Mouse (Mus musculus) limb, embryonic 14.5 days (tissue): ENCODE measurements around the gene 2010111I01Rik. TPM values are rescaled to one million over a fixed set of nuclear protein-coding genes. Genes with fewer than 3 reads are reported as not detected.

Source experiments
- ATAC-seq: fragments of 200-750 bp; cut with Nextera tagmentation; 2 replicates; pipeline ENCODE4 v1.8.0; 2017; ENCODE audit warnings: low read depth, moderate number of reproducible peaks, moderate TSS enrichment; ENCODE audit not compliant: low FRiP score
- DNase-seq: peaks from one replicate; pipeline ENCODE4 v3.0.0-alpha.2; 2015; ENCODE audit warnings: low spot score
- H3K27ac ChIP-seq: fragments of 300-500 bp; sonication (generic); replicated peaks from 2 replicates; pipeline ENCODE4 v1.5.1; 2014; ENCODE audit warnings: low read depth, mild to moderate bottlenecking, low read length, moderate library complexity, mixed read lengths
- H3K27me3 ChIP-seq: fragments of 300-500 bp; sonication (generic); 2 replicates; pipeline ENCODE4 v1.6.1; 2014; ENCODE audit warnings: low read length, mixed read lengths; ENCODE audit not compliant: control insufficient read depth, insufficient read depth
- H3K36me3 ChIP-seq: fragments of 300-500 bp; sonication (generic); 2 replicates; pipeline ENCODE4 v1.6.1; 2014; ENCODE audit warnings: mild to moderate bottlenecking, low read length, moderate library complexity, mixed read lengths; ENCODE audit not compliant: control insufficient read depth, insufficient read depth
- H3K4me1 ChIP-seq: fragments of 300-500 bp; sonication (generic); 2 replicates; pipeline ENCODE4 v1.6.1; 2014; ENCODE audit warnings: antibody characterized with exemption, low read length, mixed read lengths; ENCODE audit not compliant: control insufficient read depth, insufficient read depth
- H3K4me2 ChIP-seq: fragments of 300-500 bp; sonication (generic); replicated peaks from 2 replicates; pipeline ENCODE4 v1.6.1; 2014; ENCODE audit warnings: low read depth, mild to moderate bottlenecking, low read length, moderate library complexity; ENCODE audit not compliant: severe bottlenecking
- H3K4me3 ChIP-seq: fragments of 300-500 bp; sonication (generic); replicated peaks from 2 replicates; pipeline ENCODE4 v1.5.1; 2014; ENCODE audit warnings: low read length
- H3K9ac ChIP-seq: fragments of 300-500 bp; sonication (generic); 2 replicates; pipeline ENCODE4 v1.6.1; 2014; ENCODE audit warnings: mild to moderate bottlenecking, low read depth, low read length, moderate library complexity; ENCODE audit not compliant: severe bottlenecking
- H3K9me3 ChIP-seq: fragments of 300-500 bp; sonication (generic); 2 replicates; pipeline ENCODE4 v1.6.1; 2016; ENCODE audit warnings: low read length; ENCODE audit not compliant: control insufficient read depth
- POLR2A ChIP-seq: fragments of 200-500 bp; IDR thresholded peaks from 2 replicates; pipeline ENCODE4 v1.8.0; 2012; ENCODE audit warnings: inconsistent platforms, mild to moderate bottlenecking, moderate library complexity, borderline replicate concordance; ENCODE audit not compliant: insufficient read depth, insufficient read length; ENCODE audit errors: extremely low read depth
- WGBS: fragments of 180-500 bp; shearing (Covaris S2); extraction: QIAGEN DNeasy Blood & Tissue Kit; methylation state at CpG from one replicate; pipeline ENCODE4 v1.1.7; 2014; 5-methylcytosine and 5-hydroxymethylcytosine counted together
- polyA plus RNA-seq, 2 experiments: library from polyadenylated mRNA; depleted of rRNA in 1 of 2; stranded (reverse) in 1 of 2; unstranded in 1 of 2; fragments of >200 nt; fragmentation: Nextera tagmentation in 1 of 2; extraction: Ambion mirVana in 1 of 2; gene quantifications; 2 replicates each; pipeline versions ENCODE4 v1.2.1 to v1.2.3; 2012 to 2014

Gene 2010111I01Rik
- polyA plus RNA-seq, 2 experiments: 231 to 255 TPM

DNA sequence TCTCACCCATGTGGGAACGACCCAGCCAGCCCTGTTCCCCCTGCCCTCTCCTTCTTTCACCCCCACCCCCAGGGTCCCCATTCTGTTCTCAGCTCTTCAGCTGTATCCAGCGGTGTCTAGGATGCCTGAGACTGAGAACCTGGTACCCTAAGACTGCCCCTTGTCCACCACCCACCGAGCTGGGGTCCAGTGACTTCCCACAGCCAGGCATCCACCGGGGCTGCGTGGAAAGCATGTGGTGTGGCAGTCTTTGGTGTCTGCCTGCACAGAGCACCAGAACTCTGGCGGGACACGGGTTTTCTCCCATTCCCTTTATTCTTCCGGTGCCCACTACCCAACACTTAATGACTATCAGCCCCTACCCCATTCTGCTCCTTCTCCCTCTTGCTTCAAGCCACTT, 119.0 kb downstream of the 2010111I01Rik start:
- Histone ChIP-seq H3K4me2 (no peak overlapping the region), H3K4me1 (peaks cover 10% of the 10 kb centered on the region), H3K36me3 (no peaks in the 10 kb centered on the region), H3K9me3 (no peaks in the 10 kb centered on the region), H3K9ac (no peak overlapping the region), H3K4me3 (no peak overlapping the region), H3K27me3 (no peaks in the 10 kb centered on the region), H3K27ac (no peak overlapping the region)
- no peak for TF ChIP-seq POLR2A
- 57% methylated on average over 8 of the region's 8 CpGs for WGBS
- ATAC-seq (no peak), DNase-seq (no peak)

GRCm38 (mm10) chr13:63087865-63088683, 123.4 kb downstream of the 2010111I01Rik start:
- H3K4me3 ChIP-seq: no peak overlapping the region
- H3K9ac ChIP-seq: no peak overlapping the region
- peaks cover 22% of the 10 kb centered on the region for H3K4me1 ChIP-seq
- no peaks in the 10 kb centered on the region for H3K27me3 ChIP-seq
- no peak for ATAC-seq
- WGBS: 87% methylated on average over 7 of the region's 7 CpGs
- DNase-seq: no peak
- TF ChIP-seq POLR2A: no peak
- no peak overlapping the region for H3K27ac ChIP-seq
- no peaks in the 10 kb centered on the region for H3K9me3 ChIP-seq
- no peaks in the 10 kb centered on the region for H3K36me3 ChIP-seq
- H3K4me2 ChIP-seq: no peak overlapping the region

DNA sequence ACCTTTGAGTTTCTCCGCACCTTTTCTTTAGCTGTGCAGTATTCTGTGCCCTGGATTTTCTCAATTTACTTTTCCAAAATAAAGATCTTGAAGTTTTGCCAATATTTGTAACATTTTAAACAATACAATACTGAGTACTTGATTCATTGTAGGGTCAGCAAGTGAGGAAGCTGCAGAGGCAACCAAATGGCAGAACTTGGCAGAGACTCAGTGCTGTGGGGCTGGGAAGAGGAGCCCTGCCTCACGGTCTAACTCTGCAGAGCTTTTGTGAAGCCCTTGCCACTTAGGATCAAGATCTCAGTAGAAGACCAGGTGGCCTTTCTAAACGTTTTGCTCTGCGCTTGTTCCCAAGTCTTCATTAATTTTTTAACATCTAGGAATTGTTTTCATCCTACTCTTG, 124.8 kb downstream of the 2010111I01Rik start:
- no peak for ATAC-seq
- Histone ChIP-seq H3K4me2 (no peak overlapping the region), H3K27me3 (no peaks in the 10 kb centered on the region), H3K36me3 (no peaks in the 10 kb centered on the region), H3K9me3 (no peaks in the 10 kb centered on the region), H3K9ac (no peak overlapping the region), H3K27ac (no peak overlapping the region), H3K4me3 (no peak overlapping the region), H3K4me1 (peaks cover 29% of the 10 kb centered on the region)
- 64% methylated on average over 4 of the region's 4 CpGs for WGBS
- DNase-seq: no peak
- no peak for TF ChIP-seq POLR2A

- no peaks in the 10 kb centered on the region for H3K36me3 ChIP-seq
- peaks cover 40% of the 10 kb centered on the region for H3K4me1 ChIP-seq
- 70% methylated on average over 2 of the region's 2 CpGs for WGBS
- peak overlapping the region; percentile 35 for H3K27ac ChIP-seq
- H3K4me3 ChIP-seq: no peak overlapping the region
- H3K9me3 ChIP-seq: no peaks in the 10 kb centered on the region
- TF ChIP-seq POLR2A: no peak
- ATAC-seq (no peak), DNase-seq (no peak)
- no peaks in the 10 kb centered on the region for H3K27me3 ChIP-seq
- H3K9ac ChIP-seq: no peak overlapping the region
- no peak overlapping the region for H3K4me2 ChIP-seq
Observed at GRCm38 (mm10) chr13:63091246-63091645, 126.6 kb downstream of the 2010111I01Rik start.

DNA sequence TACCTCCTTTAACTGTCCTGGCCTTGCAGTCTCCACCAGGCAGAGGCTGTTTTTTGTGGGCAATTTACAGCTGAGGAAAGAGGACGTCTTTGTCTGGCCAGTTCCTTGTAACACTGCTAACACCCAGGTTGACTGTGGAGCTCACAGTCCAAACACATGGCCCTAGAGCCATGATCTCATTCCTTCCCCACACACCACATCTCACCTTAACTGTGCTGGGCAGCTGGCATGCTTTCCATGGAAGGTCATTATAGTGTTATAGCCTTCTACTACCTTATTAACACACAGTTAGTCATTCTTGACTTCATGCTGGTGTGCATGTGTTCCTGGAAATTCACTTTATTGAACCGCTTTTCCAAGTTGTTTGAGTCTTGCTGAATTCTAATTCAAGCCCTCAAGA, 127.6 kb downstream of the 2010111I01Rik start:
- Histone ChIP-seq H3K4me1 (peaks cover 46% of the 10 kb centered on the region), H3K27me3 (no peaks in the 10 kb centered on the region), H3K9me3 (no peaks in the 10 kb centered on the region), H3K36me3 (no peaks in the 10 kb centered on the region), H3K4me2 (no peak overlapping the region), H3K27ac (peak overlapping the region; percentile 81), H3K4me3 (no peak overlapping the region), H3K9ac (no peak overlapping the region)
- 52% methylated on average over 2 of the region's 2 CpGs for WGBS
- peak; percentile 69; the same call in 1 of the 2 replicates for ATAC-seq
- TF ChIP-seq POLR2A: no peak
- DNase-seq: peak; percentile 58

GRCm38 (mm10) chr13:63092874-63093273, 128.2 kb downstream of the 2010111I01Rik start:
- 46% methylated on average over 2 of the region's 2 CpGs for WGBS
- no peak for ATAC-seq

More at GRCm38 (mm10) chr13:63092874-63093273, 128.2 kb downstream of the 2010111I01Rik start:
- Histone ChIP-seq H3K4me1 (peaks cover 51% of the 10 kb centered on the region), H3K36me3 (no peaks in the 10 kb centered on the region), H3K9ac (no peak overlapping the region), H3K9me3 (no peaks in the 10 kb centered on the region), H3K27ac (peak overlapping the region; percentile 61; the same call in 1 of the 2 replicates), H3K4me3 (no peak overlapping the region), H3K4me2 (no peak overlapping the region), H3K27me3 (no peaks in the 10 kb centered on the region)
- no peak for DNase-seq
- TF ChIP-seq POLR2A: no peak
